Mouse (Mus musculus) kidney, postnatal 36 days (tissue): Measurements from ENCODE around the gene 9130409I23Rik.
"Not testable (repeated sequence)": the region's sequence is repeated elsewhere in the genome, so short reads cannot be mapped to it uniquely, and the experiment has no call there.

Experiments used
- DNase-seq, 2 experiments: peaks; one replicate each; pipeline ENCODE4 v3.0.0; 2021 to 2022; ENCODE audit warnings: mixed read lengths in 2 of 2

9130409I23Rik gene

DNA sequence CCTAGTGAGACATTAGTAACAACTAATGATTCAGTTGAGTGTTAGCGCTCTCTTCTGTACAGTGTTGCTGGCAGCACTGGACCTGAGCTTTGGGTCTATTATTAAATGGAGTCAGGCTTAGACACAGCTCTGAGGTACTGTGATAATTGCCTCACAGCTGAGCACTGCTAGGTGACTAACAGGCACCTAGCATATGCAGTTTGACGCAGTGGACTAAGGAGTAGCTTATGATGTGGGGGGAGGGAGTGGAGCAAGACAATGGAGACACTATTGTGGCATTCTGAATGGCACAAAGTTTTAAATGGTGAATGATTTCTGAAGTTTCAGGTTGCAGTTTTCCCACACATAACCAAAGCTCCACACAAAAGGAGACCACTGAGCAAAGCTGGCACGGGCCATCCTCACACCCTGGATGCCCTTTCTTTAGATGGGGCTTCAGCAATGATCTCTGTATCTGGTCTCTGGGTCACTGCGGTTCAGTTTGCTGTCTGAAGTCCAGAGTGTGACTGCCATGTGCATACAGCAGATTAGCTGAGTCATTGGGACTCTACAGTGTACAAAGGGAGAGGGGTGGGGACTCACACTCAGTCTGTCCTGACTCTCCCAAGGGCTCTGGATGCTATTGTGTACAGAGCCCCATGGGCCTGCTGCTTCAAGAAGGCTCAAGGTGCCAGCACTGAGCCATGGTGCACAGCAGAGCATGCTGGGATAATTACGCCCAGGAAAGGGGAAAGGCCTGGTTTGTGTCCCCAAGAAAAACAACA lies 15.8 kb upstream of the 9130409I23Rik start:
- not testable (repeated sequence) for DNase-seq

GRCm38 (mm10) chr1:181037623-181038022 lies 13.4 kb upstream of the 9130409I23Rik start:
- peak in 1 of 2 experiments; percentile 27 for DNase-seq

DNA sequence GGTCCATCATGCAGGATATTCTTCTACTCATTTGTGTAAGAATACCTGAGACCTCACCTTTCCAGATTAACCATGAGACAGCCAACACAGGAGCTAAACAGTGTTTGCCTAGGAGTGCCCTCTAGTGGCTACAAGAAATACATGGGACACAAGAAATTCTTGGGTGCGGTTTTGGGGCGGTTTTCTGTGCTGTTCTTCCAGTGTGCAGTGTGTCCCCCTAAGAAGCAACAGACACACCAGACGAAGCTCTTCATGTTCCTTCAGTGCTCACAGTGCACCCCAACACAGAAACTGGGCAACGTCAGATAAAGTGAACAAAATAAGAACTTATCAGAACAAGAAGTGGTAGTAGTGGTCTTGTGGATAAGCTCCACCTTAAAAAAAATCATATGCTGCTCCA lies 11.4 kb upstream of the 9130409I23Rik start:
- peak; percentile 53 to 61 for DNase-seq

GRCm38 (mm10) chr1:181047520-181047919 lies 3.5 kb upstream of the 9130409I23Rik start:
- DNase-seq, result no peak

GRCm38 (mm10) chr1:181049328-181049842 lies 1.7 kb upstream of the 9130409I23Rik start:
- no peak for DNase-seq

DNA sequence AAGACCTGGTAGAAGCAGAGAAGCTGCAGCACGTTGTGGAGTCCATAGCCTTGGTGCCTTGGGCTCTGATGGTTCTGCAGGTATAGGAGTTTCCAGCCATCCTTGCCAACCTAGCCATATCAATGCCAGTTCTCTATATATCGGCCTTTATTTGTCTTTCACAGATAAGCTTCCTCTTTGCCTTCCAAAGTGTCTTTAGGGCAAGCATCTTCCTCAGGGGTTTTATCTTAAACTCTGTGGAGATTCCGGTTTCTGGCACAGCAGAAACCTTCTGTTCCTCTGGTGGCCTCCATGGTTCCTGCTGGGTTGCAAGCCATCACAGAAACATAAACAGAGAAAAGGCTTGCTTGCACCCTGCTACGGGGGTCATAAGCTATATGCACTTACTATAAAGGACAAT lies 1.9 kb downstream of the 9130409I23Rik start:
- DNase-seq, result no peak

DNA sequence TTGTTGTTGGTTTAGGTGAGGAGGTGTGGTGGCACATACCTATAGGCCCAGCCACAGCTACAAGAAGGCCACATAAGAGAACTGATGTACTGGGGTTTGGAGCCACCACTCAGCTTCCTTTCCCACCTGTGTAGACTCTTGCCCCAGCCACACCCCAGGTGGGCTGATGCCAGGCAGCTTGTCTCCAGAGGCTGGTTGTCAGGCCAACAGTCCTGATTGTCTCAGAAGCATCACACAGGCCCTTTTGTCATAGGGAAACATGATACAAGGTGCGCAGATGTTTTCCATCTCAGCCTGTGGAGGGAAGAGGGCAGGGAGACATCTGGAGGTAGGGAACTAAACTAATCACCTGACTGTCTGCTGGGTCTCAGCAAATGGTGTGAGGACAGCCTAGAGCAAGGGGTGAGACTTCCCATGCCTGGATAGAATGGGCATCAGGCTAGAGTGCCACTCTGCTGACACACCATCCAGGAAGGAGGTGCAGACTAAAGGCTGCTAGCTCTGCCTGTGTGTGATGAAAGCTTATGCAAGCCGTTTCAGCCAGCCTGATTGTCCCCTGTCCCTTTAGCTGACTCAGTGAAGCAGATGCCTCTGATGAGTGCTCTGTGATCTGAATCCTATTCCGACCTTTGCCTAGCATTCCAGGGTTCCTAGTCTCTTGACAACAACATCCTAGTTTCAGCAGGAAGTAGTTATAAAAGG lies 10.9 kb downstream of the 9130409I23Rik start:
- DNase-seq, result no peak

DNA sequence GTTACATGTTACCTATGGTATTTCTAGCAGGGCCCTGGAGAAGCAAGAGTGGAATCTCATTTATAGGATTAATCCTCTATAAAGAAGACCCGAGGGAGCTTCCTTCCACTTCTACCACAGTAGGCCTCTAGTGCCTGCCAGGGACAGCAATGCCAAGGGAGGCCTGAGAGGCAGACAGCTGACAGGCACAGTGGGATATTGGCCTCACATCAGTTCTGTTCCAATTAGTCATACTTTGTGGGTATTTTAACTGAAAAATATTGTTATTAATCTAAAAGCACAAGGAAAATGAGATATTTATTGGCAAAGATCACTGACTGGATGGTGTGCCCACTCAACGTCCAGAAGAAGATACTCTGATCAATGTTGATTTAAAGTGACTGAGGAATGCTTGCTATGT lies 13.0 kb downstream of the 9130409I23Rik start:
- DNase-seq, result no peak

DNA sequence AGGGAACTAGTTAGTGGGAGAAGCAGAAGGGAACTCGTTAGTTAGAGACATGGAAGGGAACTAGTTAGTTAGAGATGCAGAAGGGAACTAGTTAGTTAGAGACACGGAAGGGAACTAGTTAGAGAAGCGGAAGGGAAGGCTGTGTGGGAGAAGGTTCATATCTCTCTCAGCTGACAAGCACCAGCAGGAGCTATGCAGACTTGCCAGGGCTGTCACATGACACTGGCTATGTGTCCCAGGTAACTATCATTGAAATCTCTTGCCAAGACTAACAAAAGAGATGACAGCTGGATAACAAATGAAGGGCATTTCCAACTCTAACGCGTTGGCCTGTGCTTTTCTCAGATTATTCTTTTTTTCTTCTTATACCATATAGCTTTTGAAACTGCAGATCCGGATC lies 13.6 kb downstream of the 9130409I23Rik start:
- no peak for DNase-seq

DNA sequence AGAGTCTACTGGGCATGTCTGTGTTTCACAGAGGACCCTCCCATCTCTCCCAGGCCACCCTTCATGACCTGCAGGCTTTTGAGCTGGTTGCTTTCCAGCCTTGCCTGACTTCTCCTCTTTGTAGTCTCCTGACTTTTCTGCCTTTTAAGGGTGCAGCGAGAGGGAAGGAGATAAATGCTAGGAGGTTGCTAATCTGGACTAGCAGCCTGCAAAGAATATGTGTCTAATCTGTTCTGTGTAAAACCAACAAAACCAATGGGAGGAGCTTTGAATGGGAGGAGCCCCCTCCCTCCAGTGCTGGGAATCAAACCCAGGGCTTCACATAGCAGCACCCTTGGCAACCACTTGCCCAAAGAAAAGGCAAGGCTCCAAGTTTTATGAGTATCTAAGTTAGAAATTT lies 17.3 kb downstream of the 9130409I23Rik start:
- DNase-seq, result no peak

GRCm38 (mm10) chr1:181069671-181070070 lies 18.6 kb downstream of the 9130409I23Rik start:
- DNase-seq, result no peak

DNA sequence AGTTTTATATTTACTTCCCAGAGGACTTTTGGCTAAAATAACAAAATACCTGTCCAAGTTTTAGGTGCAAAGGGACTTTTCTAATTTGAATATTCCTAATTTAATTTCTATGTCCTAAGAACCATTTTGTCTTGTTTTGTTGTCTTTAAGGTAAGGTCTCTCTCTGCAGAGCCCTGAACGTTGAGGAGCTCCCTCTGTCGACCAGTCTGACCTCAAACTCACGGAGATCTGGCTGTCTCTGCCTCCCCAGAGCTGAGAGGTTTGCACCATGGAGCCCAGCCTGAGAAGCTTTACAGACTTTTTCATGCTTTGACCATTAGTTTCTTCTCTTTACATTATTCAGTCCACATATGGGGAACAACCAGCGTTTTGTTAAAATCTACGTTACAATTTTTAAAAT lies 22.0 kb downstream of the 9130409I23Rik start:
- no peak for DNase-seq

GRCm38 (mm10) chr1:181084021-181084420 lies 33.0 kb downstream of the 9130409I23Rik start:
- DNase-seq, result peak; percentile 7 to 47

DNA sequence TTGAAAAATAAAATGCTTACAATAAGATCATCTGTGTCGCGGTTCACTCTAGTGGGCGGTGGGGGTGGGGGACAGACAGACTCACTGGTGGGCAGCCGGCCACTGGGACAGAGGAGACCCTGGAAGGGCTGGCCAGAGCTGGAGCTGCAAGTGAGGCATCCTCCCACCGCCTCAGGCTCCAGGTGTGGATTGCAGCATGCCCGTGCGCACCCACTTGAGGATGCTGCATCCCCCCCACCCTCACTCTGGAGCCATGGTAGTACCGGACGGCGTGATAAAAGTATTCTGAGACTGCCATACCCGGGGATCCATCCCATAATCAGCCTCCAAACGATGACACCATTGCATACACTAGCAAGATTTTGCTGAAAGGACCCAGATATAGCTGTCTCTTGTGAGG lies 39.0 kb downstream of the 9130409I23Rik start:
- DNase-seq, result no peak
